Mouse (Mus musculus) lung, postnatal 14 days (tissue): ENCODE results near the gene Cstf3.
A peak's percentile ranks its signal among the peaks of the same experiment; 100 is the strongest.

Experiments used
- DNase-seq: peaks from one replicate; pipeline ENCODE4 v3.0.0; 2021

Gene Cstf3

GRCm38 (mm10) chr2:104605560-104605959 lies 15.2 kb downstream of the Cstf3 start:
- DNase-seq: no peak

- DNase-seq: no peak
Observed at GRCm38 (mm10) chr2:104614786-104615185, 24.5 kb downstream of the Cstf3 start.

- DNase-seq: no peak
Observed at GRCm38 (mm10) chr2:104615985-104616711, 25.8 kb downstream of the Cstf3 start.

GRCm38 (mm10) chr2:104658659-104659058 lies 68.3 kb downstream of the Cstf3 start:
- no peak for DNase-seq

GRCm38 (mm10) chr2:104663372-104664100 lies 73.2 kb downstream of the Cstf3 start:
- DNase-seq: no peak

GRCm38 (mm10) chr2:104669122-104669804 lies 78.9 kb downstream of the Cstf3 start:
- DNase-seq: no peak

GRCm38 (mm10) chr2:104671724-104672123 lies 81.4 kb downstream of the Cstf3 start:
- no peak for DNase-seq

- no peak for DNase-seq
Observed at GRCm38 (mm10) chr2:104677326-104677725, 87.0 kb downstream of the Cstf3 start.

- no peak for DNase-seq
Observed at GRCm38 (mm10) chr2:104684771-104685170, 94.4 kb downstream of the Cstf3 start.

GRCm38 (mm10) chr2:104685418-104685817 lies 95.1 kb downstream of the Cstf3 start:
- peak; percentile 83 for DNase-seq

GRCm38 (mm10) chr2:104687261-104687660 lies 96.9 kb downstream of the Cstf3 start:
- no peak for DNase-seq

GRCm38 (mm10) chr2:104688321-104688720 lies 98.0 kb downstream of the Cstf3 start:
- no peak for DNase-seq

- DNase-seq: no peak
Observed at GRCm38 (mm10) chr2:104688724-104689123, 98.4 kb downstream of the Cstf3 start.

- no peak for DNase-seq
Observed at GRCm38 (mm10) chr2:104690720-104691119, 100.4 kb downstream of the Cstf3 start.

- DNase-seq: no peak
Observed at GRCm38 (mm10) chr2:104692551-104692950, 102.2 kb downstream of the Cstf3 start.

- DNase-seq: no peak
Observed at GRCm38 (mm10) chr2:104699659-104700058, 109.3 kb downstream of the Cstf3 start.

- DNase-seq: no peak
Observed at GRCm38 (mm10) chr2:104703158-104703557, 112.8 kb downstream of the Cstf3 start.

- no peak for DNase-seq
Observed at GRCm38 (mm10) chr2:104704355-104704754, 114.0 kb downstream of the Cstf3 start.

GRCm38 (mm10) chr2:104709786-104710337 lies 119.5 kb downstream of the Cstf3 start:
- no peak for DNase-seq

- no peak for DNase-seq
Observed at GRCm38 (mm10) chr2:104710670-104711370, 120.5 kb downstream of the Cstf3 start.

- peak; percentile 56 for DNase-seq
Observed at GRCm38 (mm10) chr2:104711585-104712485, 121.5 kb downstream of the Cstf3 start, which contains the start of gene Tcp11l1. Gene Tcp11l1, minus strand, starts transcription at chr2:104712169.

- DNase-seq: no peak
Observed at GRCm38 (mm10) chr2:104712486-104712809, 122.1 kb downstream of the Cstf3 start.
